Mouse (Mus musculus): ENCODE data around the gene Tmem270.

DNA sequence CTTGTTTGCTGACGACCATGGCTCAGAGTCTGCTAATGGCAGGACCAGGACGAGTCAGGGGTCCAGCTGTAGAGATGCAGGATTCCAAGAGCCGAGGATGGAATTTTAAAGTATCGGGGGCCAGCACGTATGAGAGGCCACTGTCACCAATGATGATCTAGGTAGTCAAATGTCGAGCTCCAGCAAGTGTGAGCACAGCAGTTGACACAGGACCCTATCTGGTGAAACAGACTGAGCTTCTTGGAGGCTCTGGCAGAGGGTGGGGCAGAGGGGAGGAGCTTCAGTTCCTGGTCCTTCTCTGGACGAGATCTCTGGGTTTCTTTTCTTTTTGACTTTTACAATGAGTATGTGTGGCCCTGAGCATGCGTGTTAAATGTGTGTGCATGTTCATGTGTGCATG, 8.8 kb upstream of the Tmem270 start, which contains the start of gene Cldn13:
- TF ChIP-seq POLR2A (IDR thresholded peaks at IDR 0.05; ENCODE audit: borderline replicate concordance, extremely low read depth, low read depth, low read length) (no peak), CTCF (IDR thresholded peaks at IDR 0.05; ENCODE audit: insufficient read depth, low read length) (no peak)

Data from lung, adult 2 months (tissue).